Mouse (Mus musculus) liver (tissue): ENCODE data around the gene Arhgef3.

ENCODE experiments used
- DNase-seq: peaks from one replicate; pipeline ENCODE4 v3.0.0-alpha.2; 2020; ENCODE audit warnings: mixed read lengths

Gene Arhgef3

DNA sequence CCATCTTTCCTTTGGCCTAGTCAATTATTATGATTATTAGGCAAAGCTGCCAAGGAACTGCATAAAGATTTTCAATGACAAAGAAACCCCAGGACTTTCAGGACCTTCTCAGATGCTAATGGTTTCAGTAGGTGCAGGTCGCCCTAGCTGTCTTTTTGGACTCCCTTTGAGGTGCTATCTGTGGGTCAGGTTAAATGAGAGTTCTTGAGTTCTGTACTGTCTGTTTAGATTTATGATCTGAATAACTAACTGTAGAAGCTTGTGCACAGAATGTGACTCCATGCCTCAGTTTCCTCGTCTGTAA lies 158.1 kb downstream of the Arhgef3 start:
- DNase-seq: no peak

DNA sequence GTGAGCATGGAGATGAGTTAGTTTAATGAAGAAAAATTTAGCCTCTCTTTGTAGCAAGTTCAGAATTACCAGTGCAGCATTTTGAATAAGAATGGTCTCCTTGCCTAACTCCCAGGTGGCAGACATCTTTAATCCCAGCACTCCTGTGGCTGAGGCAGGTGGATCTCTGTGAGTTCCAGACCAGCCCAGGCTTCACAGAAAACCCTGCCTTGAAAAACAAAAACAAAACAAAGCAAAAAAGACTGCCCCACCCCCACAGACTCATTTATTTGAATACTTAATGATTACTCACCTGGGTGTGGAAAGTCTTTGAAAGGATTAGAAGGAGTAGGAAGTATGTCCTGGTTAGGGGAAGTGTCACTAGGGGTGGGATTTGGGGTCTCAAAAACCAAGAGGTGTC lies 158.5 kb downstream of the Arhgef3 start:
- no peak for DNase-seq

DNA sequence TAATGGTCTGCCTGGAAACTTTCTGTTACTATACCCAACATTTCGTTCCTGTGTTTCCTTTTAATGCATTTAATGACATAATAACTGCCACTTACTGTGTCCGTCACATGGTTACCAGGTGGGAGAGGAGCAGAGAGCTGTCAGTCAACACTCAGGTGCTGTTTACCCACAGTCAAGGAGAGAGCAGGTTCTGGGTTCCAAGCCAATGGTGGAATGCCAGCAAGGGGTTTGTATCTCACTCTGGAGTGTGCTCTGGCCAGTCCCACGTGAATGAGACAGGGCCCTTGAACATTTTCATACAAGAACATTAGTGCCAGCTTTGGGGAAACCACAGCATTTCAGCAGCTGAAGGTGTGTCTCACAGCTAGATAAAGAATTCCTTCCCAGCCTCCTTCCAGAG lies 162.6 kb downstream of the Arhgef3 start:
- DNase-seq: no peak

DNA sequence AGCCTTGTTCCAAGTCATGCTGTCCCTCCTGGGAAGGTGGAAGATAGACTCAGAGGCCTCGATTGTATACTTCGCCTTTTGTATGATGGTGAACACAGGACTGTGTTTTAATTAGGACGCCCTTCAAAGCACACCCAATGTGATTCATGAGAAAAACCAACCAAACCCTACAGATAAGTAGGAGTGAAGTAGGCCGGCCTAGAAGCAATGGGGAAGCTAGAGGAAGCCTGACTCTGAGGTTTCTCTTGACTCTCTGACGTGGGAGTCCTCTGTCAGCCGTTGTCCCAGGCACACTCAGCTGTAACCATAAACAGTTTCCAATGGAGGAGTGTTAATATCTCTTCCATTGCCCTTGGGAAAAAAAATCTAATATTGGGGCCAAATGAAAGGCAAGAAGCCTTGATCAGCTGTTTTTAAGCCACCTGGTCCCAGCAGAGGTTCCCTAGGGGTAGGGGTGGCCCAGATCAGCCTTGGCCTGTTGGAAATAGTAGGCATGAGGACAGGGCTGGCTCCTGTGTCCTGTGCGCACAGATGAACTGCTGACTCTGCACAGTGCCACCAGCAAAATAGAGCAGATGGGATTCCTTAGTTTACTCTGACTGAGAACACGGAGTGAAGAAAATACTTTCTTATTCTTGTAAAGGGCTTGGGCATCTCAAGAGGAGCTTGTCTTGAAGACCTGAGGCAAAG lies 165.6 kb downstream of the Arhgef3 start:
- no peak for DNase-seq

DNA sequence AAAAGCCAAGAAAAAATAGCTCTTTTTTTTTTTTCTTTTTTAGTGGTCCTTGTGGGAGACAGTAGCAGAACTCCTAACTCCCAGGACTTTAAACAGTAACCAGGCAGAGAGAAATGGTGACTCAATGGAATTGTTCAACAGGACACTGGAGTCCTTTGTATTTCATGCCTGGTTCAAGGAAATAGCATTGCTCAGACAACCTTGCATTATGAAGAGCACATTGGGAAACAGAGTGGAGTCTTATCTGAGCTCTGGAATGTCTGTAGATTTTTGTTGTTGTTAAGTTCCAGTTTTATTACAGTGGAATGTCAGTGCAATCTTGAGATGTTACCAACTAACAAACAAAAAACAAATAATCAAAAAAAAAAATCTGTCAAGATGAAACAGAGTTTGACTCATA lies 169.3 kb downstream of the Arhgef3 start:
- DNase-seq: no peak

DNA sequence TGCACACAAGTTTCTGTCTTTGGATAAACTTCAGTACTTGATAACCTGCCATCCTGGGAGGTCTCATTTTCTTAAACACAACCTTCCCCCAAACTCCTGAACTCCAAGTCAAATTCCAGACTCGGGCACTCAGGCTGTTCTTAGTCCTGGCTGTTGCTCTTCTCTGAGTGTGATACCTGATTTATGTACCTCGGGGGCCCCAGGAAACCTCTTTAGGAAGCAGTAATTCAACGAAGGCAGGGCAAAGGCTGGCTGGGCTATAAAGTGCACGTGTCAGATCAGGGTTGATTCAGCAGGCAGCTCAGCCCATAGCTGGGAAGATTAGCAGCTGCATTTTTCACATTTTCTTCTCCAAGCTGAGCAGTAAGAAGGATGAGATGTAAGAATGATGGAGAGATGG lies 171.5 kb downstream of the Arhgef3 start:
- DNase-seq: no peak

DNA sequence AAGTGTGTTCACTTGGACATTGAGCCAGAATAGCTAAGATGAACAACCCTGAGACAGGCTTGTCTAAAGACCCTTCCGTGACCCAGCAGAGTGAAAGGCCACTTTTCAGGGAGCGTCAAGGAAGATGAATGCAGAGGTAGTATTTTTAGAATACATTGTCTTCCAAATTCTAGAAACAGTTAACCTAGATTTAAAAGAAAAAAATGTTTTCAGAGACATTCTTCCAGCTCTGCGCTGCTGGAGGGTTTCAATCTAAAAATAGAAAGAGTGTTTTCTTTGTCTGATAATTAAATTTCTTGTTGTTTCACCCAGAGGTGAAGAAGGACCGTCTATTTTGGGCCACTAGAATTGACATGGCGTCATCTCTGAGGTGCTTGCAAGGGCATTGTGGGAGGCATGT lies 174.4 kb downstream of the Arhgef3 start:
- no peak for DNase-seq

DNA sequence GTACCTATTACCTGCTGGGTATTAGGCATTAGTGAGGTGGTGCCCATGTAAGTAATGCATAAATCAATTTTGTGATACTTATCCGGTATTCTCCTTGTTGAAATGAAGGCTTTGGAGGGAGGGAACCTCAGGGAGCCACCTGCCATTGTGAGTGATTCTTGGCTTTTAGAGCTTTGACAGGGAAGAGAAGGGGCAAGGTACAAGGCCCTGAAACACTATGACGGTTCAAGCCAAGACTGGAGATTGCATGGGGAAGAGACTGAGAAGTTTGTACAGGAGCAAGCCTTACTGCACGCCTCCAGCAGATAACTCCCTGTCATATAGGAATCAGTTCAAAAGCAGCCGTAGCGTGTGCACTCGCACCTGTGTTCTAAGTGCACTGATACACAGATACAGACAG lies 177.4 kb downstream of the Arhgef3 start:
- no peak for DNase-seq

DNA sequence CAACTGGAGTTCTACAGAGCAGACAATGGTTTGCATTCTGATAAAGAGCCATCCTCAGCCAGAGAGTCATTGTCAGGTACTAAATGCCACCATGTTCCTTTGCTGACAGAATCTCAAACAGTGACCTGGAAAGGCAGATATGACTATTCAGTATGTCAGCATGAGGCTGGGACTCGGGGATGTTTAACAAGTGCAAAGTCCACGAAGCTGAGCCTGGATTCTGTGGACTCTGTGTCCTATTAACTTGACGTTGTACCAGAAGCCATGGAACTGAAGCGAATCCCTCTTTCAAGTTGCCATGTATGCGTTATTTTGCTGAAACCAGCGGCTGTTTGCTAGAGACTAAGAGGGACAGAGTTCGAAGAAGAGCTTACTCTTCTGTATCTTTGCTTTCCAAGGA lies 181.1 kb downstream of the Arhgef3 start:
- DNase-seq: peak; percentile 9

DNA sequence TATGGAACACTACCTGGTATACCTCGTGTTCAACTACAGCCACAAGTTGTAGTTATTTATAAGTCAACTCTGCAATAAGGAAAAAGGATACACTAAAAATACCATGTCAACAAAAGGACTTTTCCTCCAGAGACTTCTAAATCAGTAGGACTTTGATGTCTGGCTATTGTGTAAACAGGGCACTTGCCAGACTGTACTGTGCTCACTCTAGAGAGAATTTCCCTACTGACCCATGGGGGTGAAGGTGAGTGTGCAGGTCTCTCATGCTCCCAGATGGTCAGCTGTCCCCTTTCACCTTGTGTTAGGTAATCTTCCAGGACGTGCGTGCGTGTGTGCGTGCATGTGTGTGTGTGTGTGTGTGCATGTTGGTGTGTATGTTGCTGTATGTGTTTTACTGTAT lies 182.3 kb downstream of the Arhgef3 start:
- peak; percentile 19 for DNase-seq

DNA sequence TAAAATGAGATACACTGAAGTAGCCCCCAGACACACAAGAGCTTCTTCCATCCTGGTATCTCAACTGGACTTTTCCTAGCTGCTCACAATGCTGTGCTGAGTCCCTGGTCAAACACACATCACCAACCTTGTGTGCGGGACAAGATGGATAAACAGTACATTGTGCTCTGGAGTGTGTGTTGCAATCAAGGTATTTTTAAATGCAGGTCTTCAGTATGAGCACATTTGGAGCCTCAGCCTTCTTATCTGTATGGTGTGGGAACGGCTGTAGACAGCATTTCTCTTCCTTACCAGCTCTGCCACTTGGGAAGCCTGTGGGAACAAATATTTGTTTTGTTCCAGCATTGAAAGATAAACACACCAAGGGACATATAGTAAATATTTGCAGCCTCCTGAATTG lies 184.2 kb downstream of the Arhgef3 start:
- DNase-seq: no peak

DNA sequence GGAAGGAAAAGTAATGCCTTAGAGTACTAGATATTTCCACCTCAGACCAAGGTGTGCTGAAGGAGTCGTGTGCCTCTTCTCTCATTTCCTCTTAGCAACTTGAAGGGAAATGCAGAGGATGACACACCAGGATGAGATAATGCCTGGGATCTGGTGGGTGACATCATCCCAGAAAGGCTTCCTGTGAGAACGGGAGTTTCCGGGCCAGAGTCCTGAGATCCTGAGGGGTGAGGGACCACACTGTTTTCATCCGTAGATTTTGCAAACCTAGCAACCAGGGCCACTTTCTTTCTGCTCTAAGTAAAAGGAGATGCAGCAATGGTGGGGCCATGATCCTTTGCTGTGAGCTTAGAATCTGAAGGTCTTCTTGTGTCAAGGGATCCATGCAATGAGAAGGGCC lies 185.0 kb downstream of the Arhgef3 start:
- no peak for DNase-seq

DNA sequence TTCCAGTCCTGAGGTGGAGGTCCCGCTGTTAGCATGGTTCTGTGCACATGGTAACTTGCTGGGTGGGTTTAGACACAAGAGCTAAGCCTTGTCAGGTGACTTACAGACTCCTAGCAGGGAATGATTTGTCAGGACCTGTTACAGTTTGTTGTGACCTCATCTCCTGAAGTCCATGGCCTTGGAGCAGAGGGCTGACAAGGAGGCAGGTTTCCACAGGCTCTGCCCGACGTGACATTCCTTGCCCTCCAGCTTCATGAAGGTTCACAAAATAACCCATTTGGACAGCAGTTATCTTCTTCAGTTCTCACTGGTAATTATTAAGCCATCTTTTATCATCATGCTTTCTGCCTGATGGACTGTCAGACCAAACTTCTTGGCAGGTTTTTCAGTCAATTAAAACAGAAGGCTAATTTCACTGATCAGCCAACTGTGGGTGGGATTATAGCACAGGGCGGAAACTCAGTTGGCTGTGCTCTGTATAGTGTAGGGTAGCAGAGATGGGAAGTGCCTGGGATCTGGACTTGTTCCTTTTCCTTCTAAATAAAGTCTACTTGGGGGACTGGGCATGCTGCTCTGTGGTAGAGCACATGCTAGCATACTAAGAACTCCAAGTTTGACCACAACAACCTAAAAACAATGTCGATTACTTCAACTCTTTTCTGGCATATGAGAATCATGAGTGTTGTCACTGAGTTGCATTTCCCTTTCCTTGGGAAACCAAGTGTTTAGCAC lies 187.2 kb downstream of the Arhgef3 start:
- DNase-seq: no peak

DNA sequence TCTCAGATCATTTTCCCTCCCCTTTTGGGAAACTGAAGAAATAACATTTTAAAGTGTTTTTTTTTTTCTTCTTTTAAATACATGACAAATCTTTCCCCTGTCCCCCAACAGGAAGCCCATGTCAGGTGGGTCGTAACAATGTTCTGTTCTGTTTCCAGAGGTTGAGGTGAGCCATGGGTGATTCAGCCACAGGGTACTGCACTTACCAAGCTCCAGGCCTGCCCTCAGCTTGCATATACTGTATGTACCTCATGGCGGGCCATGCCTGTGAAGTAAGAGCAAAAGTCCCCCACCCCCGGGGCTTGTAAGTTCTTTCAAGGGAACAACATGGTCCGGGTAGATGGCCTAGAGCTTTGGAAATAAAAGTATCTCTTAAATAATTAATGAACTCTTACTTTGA lies 188.6 kb downstream of the Arhgef3 start:
- no peak for DNase-seq

DNA sequence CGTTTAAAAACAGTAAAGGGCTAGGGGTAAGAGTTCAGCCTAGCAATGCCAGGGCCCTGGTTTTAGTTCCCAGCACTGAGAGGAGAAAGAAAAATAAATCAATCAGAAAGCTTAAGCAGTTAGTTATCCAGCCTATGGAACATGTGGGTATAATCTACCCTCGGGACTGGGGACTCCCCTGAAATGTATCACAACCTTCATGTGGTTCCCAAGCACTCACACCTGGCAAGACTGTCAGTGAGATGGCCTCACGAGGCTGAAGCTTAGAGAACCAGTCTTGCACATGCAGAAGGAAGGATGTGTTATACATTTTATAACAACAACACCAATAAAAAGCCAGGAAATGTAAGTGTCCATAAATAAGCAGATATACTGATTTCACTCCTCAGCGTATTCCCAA lies 189.7 kb downstream of the Arhgef3 start:
- DNase-seq: no peak

DNA sequence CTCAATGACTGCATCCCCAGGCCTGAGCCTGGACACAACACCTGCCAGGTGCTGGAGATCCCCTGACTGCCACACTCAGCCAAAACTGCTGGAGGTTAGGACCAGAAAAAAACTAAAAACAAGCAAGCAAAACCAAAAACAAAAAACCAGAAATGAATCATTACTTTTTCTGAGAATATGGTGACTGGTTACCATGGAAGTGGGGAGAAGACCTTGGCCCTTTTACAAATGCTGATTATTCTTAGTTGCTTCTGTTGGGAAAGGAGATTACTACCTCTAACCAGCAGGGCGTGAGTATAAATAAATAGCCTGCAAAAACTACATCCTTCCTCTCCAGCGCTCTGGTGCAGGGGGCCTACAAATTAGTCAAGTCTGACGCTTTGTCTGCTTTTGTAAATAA lies 194.1 kb downstream of the Arhgef3 start:
- no peak for DNase-seq

DNA sequence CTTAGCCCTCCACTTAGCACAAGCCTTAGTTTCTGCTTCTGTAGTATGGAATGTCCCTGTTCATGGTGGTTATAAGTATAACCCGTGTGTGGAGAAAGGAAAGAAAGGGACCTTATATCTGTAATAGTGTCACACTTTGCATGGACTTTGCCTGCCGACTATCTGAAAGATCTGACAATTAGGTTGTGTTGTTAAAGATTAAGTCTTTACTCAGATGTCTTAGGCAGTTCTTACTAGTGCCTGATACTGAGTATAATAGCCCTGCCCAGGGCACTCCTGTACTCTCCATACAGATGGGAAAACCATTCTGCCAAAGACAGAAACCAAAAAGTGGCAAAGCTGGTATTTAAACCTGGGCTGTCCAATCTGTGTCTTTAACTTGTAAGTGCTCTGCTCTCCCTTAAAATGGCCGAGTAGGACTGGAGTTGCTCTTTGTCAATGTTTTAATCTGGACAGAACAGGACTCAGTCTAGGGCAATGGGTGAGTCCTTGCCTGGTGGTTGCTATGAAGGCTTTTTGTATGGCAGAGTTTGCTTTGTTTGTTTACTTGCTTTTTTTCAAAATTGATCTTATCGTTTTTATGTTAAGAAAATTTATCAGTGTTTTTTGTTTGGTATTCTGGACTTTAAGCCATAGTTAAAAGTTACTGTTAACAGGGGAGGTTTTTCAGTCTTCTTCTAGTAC lies 196.0 kb downstream of the Arhgef3 start:
- DNase-seq: no peak

DNA sequence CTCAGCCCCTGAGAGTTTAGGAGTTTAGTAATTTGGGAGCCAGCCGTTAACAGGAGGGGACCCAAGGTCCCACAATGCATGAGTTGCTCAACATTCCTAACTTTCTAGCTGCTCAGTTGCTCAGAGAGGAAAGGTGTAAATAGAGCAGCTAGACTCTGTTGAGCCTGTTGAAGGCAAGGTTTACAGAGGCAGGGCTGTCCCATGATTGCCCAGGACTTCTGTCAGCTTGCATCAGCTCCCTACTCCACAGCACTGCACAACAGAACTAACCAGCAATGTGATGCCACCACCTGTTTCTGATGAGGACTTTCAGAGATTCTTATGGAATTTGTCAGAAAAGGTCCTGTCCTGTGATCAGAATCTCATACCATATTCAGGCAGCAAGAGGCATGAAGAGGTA lies 197.7 kb downstream of the Arhgef3 start:
- DNase-seq: no peak

DNA sequence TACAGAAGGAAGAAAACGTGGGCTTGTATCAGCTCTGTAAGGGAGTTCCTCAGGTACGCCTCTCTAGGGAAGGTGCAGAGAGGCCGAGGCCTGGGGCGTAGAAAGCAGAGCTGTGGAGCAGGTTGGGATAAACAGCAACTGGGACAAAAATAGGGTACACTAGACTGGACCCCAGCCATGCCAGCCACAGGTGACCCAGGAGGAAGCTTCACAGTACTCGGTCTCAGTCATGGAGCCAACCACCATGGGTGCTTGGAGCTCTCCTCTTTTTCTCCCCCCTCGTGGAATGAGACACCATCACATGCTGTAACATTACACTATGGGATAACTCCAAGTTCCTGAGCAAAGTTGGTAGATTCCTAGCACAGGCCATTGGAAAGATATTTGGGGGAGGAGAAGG lies 201.0 kb downstream of the Arhgef3 start:
- DNase-seq: no peak

DNA sequence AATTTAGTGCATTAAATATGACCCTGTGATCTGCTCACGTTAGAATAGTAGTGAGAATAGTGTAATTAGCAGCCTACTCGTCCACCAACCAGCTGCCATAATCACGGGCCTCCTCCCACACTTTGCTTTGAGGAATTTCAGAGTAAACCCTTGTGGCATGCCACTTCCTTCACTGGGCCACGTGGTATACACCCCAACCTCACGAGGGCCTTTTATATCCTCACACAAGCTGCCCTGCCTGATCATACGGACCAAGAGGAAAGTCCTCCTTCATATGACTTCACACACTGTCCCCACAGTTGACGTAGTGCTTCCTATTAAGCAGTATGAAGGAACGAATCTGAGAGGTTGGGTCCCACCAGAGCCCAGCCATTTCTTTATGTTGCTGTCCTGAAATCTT lies 202.4 kb downstream of the Arhgef3 start:
- no peak for DNase-seq

DNA sequence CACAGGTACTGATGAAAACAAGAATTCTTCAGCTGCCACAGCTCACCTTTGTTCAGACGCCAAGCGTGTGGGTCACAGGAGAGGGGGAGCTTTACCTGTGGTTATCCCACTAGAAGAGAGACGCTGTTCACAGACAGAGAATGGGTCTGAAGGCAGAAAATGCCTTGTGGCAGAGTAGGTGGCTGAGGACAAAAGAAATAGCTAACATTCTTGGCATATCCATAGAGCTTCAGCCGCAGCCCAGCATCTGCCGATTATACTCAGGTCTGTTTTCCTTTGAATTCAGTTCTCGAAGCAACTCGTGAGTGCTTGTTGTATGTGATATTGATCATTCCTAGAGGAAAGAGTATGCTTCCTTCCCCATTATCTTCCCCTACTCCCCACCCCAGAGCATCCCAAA lies 204.7 kb downstream of the Arhgef3 start:
- no peak for DNase-seq

DNA sequence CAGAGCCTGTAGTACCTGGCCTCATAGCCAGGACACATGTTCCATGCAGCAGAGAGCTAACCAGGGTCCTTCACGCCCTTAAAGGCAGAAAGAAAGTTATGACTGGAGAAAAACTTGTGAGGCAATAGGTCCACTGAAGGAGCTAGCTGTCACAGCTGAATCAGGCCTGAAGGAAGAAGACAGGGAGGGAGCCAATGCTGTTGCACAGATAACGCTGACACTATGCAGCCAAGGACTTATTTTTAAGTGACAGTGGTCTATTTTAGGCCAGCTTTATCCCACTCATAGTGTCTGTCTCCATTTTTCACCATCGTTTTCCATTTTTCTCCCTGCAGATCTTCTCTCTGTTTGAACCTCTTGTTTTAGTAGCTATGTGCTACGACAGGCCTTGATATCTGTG lies 207.3 kb downstream of the Arhgef3 start:
- no peak for DNase-seq

DNA sequence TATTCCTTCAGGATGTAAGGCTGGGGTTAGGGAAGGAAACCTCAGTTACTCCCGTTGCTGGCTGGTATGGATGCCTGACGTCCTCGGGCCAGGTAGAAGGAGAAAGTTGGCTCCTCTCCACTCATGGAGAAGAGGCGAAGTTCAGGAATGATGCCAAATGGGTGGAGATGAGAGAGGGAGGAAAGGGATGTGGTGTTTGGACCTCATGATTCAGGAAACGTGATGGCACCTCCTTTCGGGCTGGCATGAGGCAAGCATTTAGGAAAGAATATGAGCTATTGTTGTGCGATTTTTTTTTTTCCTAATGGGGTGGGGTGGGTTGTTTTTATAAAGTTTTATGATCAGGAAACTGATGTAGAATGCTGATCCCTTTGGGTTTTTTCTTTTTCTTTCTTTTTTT lies 210.0 kb downstream of the Arhgef3 start:
- no peak for DNase-seq

DNA sequence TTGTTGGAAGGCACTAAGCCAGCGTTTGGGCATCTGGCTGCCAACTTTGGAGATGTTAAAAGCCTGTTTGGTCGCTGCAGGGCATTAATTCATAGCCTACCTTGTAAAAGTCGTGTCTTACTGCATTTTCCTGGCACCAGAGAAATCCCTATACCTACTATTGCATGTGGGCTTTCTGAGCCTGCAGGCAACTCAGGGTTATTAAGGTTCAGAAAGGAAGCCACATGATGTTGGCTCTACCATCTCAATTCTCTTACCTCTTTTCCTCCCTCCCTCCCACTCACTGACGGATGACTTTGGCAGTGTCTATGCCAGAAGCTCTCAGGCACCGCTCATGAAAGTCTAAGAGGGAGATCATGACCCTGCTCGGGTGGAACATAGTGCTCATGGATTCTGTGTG lies 210.8 kb downstream of the Arhgef3 start:
- DNase-seq: no peak

DNA sequence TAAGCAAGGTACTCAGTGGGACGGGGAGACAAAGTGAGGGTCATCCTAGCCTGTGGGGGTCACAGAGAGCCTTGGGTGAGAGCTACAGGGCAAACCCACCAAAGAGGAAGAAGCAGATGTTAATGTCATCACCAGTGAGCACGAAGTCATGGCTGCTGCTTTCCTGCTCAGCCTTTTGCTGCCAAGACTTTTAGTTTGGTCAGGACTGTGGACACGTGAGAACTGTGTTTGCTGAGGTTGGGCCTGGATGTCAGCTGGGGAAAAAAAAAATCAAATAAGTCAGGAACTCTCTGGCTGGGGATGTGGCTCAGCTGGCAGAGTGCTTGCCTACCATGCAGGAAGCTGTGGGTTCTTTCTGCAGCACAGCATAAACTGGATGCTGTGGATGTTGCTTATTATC lies 213.2 kb downstream of the Arhgef3 start:
- DNase-seq: no peak
